Mouse (Mus musculus): ENCODE data around the gene Capn8.

- no peak for TF ChIP-seq CTCF (IDR thresholded peaks at IDR 0.05; ENCODE audit: low read depth)
- TF ChIP-seq EP300 (IDR thresholded peaks at IDR 0.05; ENCODE audit: low read depth) = no peak
These were observed 78.0 kb downstream of the Capn8 start for GRCm38 (mm10) chr1:182642779-182643178.

Measured in liver, postnatal 0 days (tissue).